Mouse (Mus musculus) lung, adult 18-20 months (tissue): Measurements from ENCODE around the gene Cep19.
"Not testable (repeated sequence)": the region's sequence is repeated elsewhere in the genome, so short reads cannot be mapped to it uniquely, and the experiment has no call there.

ENCODE experiments used
- DNase-seq, 2 experiments: peaks; one replicate each; pipeline ENCODE4 v3.0.0; 2022; ENCODE audit warnings: mixed read lengths in 2 of 2

Gene Cep19

GRCm38 (mm10) chr16:32099638-32100150 is at the start of gene Cep19, which contains the start of gene Pigx:
Gene Cep19 (plus strand): TSS chr16:32099800.
Gene Pigx (minus strand): TSS chr16:32099740.
- DNase-seq, result peak; percentile 88 to 92

DNA sequence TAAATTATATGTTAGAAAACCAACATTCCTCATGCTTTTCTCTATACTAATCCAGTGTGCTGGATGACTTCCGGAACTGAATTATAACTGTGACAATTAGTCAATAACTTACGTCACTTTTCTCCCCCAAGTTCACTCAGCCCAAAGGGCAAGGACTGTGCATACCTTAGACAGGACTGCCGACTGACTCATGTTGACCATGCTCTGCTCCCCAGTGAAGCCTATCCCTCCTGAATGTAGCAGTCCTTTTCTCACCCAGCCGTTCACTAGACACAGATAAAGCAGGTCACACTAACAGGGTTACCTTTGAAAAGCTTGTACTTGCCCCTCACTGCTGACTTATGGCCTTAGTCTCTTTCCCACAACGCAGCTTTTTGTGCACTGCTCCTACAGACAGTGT is 40.8 kb upstream of the Cep19 start:
- DNase-seq, result no peak

GRCm38 (mm10) chr16:32059840-32060523 is 39.6 kb upstream of the Cep19 start:
- peak; percentile 27 to 56 for DNase-seq

GRCm38 (mm10) chr16:32062226-32062625 is 37.4 kb upstream of the Cep19 start:
- DNase-seq, result no peak

DNA sequence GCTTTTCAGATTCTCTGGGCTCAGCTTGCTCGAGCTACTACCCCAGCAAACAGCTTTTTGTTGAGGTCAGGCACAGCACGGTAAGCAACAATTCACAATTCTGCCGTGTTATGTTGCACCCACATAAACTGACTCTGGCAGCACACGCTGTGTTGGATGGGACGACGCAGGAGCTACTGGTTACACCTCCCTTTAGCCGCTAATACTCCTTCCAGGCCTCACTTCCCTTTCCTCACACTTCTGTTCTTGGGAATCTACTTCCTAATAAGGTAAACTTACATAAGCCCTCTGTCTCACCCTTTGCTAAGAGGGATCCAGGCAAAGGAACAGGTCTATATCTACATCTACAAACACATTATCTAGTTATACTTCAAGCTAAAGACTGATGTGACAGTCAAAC is 35.7 kb upstream of the Cep19 start:
- DNase-seq, result no peak

DNA sequence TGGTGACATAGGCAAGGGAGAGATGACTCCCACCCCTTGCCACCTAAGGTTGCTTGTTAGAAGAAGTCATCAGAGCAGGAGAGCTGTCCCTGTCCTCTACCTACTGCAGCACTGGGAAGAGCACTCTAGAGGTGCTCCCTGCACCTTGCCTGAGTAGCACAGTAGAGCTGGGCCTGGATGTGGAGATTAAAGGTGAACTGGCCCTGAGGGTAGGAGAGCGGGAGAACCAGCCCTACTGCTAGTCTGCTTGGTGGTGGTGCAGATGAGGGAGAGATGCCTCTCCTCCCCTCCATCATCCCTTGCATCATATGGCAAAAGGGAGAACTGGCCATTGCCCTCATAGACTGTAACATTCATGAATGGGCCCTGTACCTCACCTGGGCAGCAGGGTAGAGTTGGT is 32.7 kb upstream of the Cep19 start:
- no peak for DNase-seq

GRCm38 (mm10) chr16:32068389-32069300 is 31.0 kb upstream of the Cep19 start:
- DNase-seq, result no peak

GRCm38 (mm10) chr16:32070070-32070469 is 29.5 kb upstream of the Cep19 start:
- not testable (repeated sequence) for DNase-seq

DNA sequence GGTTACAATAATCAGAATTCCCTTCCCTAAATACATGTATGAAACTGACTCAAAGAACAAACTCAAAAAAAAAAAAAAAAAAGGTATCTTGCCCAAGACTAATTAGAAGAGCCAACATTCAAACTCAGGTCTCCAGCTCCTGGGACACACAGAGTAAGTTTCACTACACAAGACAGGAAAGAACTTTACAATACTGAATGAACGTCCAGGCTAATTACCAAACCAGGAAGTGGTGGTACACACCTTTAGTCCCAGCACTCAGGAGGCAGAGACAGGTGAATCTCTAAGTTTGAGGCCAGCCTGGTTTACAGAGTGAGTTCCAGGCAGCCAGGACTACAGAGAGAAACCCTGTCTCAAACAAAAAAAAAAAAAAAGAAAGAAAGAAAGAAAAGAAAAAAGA is 23.8 kb upstream of the Cep19 start:
- DNase-seq, result no peak

- no peak for DNase-seq
These were observed 23.2 kb upstream of the Cep19 start for GRCm38 (mm10) chr16:32076406-32076805.

DNA sequence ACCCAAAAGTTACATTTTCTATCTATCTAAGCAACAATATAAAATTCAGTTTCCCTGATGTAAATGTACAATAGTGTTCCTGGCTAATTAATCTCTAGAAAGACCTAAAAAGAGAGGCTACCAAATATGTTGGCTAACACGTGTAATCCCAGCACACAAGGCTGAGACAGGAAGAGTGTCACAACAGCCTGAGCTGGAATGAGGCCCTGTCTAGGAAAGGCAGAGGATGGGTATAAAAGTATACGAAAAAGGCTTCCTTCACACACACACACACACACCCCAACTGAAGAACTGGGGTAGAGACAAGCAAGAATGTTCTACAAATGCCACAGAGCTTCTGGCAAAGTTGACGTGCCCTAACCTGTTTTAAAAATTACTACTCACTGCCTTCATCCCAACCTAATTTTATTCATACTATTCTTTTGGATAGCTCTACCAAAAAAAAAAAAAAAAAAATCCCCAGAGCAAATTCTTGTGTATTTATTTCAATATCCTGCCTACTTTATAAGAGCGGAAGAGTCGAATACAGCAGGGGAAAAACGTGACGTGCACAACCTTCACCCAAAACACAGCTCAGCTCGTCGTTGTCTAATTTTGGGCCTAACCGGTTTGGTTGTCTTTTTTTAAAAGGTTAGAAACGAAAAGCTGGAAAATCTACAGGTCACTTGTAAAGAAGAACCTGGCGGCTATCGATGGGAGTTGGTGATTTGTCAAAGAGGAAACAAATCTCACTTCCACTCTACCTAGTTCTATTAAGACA is 21.8 kb upstream of the Cep19 start:
- DNase-seq, result no peak

GRCm38 (mm10) chr16:32078408-32078990 is 21.1 kb upstream of the Cep19 start:
- peak; percentile 49 to 60 for DNase-seq

GRCm38 (mm10) chr16:32078991-32079511 is 20.5 kb upstream of the Cep19 start, which contains the start of gene Pak2:
Gene Pak2 (minus strand): TSS chr16:32079342.
- peak; percentile 89 to 92 for DNase-seq

DNA sequence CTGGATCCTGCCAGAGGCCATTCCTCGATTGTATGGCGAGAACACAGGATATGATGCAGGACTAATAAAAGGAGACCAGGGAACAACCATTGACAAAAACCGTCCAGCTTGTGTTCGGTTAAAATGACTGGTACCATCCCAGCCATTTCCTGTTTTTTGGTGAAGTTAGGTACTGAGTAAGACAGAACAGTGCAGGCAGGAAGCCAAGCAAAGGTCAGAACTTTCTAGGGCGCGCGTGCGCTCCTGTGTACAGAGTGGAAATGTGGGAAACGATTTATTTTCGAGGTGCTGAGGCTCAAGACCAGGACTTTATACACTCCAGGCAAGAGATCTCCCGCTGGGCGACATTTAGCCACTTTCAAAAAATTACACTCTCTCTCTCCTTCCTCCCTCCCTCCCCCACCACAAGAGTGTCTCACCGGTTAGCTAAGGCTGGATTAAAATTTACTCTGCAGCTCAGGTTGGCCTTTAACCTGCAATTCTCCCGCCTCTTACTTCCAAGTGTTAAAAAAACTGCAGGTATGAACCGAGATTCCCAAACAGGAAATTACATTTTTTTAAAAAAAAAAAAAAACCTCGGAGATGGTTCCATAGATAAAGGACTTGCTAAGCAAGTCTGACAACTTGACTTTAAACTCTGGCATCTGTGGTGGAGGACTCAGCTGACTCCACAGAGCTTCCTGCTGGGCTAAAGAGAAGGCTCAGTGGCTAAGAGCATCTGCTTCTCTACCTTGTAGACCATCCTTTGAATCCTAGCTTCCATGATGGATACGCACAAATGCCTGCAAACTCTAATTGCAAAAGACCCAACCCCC is 11.8 kb upstream of the Cep19 start:
- DNase-seq, result peak; percentile 44 to 46

GRCm38 (mm10) chr16:32091466-32091865 is 8.1 kb upstream of the Cep19 start:
- DNase-seq, result no peak

GRCm38 (mm10) chr16:32097757-32098156 is 1.8 kb upstream of the Cep19 start:
- not testable (repeated sequence) for DNase-seq

DNA sequence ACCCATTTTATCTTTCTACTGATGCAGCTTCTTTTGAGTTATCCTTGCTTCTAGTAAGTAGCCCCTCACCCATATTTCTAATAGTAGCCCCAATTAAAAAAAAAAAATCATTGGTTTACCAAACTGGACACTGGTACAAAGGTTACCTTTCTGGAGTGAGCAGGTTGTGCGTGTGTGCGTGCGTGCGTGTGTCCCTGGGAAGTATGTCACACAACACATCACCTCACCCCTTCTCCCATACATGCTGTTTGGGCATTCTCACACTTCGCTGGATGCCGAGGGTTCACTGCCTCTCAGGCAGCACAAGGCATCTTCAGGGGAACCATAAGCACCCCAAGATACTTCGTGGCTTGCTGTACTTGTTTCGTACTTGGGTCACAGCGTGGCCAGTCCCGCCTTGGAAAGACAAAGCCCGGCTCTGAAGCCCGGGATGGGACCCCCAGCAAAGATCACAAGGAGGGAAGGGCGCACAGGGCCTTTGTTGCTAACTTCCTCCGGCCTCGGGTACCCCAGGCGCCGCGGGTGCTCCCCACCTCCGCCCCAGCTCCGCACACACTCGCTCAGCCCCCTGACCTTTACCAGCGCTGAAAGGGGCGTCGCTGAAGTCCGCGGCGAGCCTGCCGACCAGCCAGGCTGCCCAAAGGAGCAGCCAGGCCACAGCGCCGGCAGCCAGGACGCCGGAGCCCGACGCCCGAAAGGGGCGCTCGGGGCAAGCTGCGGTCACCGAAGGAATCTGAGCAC is 533 bp upstream of the Cep19 start:
- DNase-seq, result no peak

DNA sequence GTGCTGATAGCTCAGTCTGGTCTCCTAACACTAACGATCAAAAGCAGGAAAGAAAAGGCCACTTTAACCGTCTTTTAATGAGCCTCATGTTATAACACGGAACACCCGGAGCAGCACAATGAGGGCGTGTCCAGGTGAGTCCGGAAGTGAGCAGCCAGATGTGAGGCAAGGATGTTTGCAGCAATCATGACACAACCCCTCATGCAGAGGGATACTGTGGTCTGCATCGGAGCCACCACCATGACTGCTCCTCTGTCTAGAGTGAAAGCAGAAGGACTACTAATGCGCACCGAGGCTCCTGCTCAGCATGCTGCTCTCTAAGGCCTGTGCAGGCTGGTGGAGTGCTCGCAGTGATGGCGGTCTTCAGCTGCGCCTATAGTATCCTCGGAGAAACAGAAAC is 2.7 kb downstream of the Cep19 start:
- DNase-seq, result no peak

GRCm38 (mm10) chr16:32105698-32106097 is 6.1 kb downstream of the Cep19 start:
- DNase-seq, result no peak

- no peak for DNase-seq
These were observed 7.9 kb downstream of the Cep19 start for GRCm38 (mm10) chr16:32107342-32108045.
